Mouse (Mus musculus) layer of hippocampus, adult 18-20 months (tissue): Measurements from ENCODE around the gene Pik3ap1. TPM values are rescaled to one million over a fixed set of nuclear protein-coding genes. Genes with fewer than 3 reads are reported as not detected.

Experiments used
- total RNA-seq, 2 experiments: library from RNA; stranded (reverse); gene quantifications; 2 replicates each; pipeline ENCODE4 v1.2.3; 2021

Gene Pik3ap1
- total RNA-seq, 2 experiments from 2014 or later = 2.2 to 2.3 TPM

Other genes starting within 250 kb of the Pik3ap1 start
- gene Tll2, start 178.3 kb downstream of the Pik3ap1 start, total RNA-seq = under 1 TPM; 0.51 to 0.72 TPM
- 100 to 1,000 TPM; 119 to 120 TPM for gene Tm9sf3, start 121.1 kb downstream of the Pik3ap1 start, total RNA-seq
- 10 to 100 TPM; 19.0 to 20.4 TPM for gene Lcor, start 97.5 kb upstream of the Pik3ap1 start, total RNA-seq
- 10 to 100 TPM; 12.0 to 12.6 TPM for gene Gm340, start 197.3 kb upstream of the Pik3ap1 start, total RNA-seq